8 mouse cellular contexts compared by ENCODE assay signal in genomic region chr1:54250158-54250866, GRCm38 (mm10). TPM values are rescaled to one million over a fixed set of nuclear protein-coding genes. Genes with fewer than 3 reads are reported as not detected.
DNase-seq lines count a peak whose midpoint lies in the region; ATAC-seq and TF ChIP-seq lines count a peak whose summit lies in the region.

Ccdc150 (plus strand) TSS chr1:54250683.

- peak; percentile 96 for DNase-seq in Muller cell, postnatal 12 days (ENCODE audit: inconsistent ontology term)
- DNase-seq in cerebellum, adult 8-10 months = peak; percentile 96
- peak; percentile 97 to 99 for DNase-seq in frontal cortex, adult 2 months (ENCODE audit: extremely low spot score in 1 of 2, low spot score in 1 of 2)
- peak; percentile 96 for DNase-seq in hindbrain, embryonic 10.5 days (ENCODE audit: low spot score)
- peak; percentile 91 for DNase-seq in layer of hippocampus, adult 9-10 months (ENCODE audit: low spot score)
- DNase-seq in thymus, adult 18-20 months = peak; percentile 74 to 76

- peak within 1 kb of the TSS; percentile 62 for H3K4me3 ChIP-seq in hindbrain, embryonic 10.5 days
- peak within 1 kb of the TSS; percentile 59 for H3K4me3 ChIP-seq in lung, embryonic 15.5 days
- H3K4me3 ChIP-seq in olfactory bulb, adult 2 months (ENCODE audit: insufficient read depth, low read depth, low read length) = peak within 1 kb of the TSS; percentile 52

- no peak for TF ChIP-seq POLR2A in olfactory bulb, adult 2 months (IDR thresholded peaks at IDR 0.05; ENCODE audit: insufficient read depth, low read depth, low read length)

- H3K4me2 ChIP-seq in lung, embryonic 15.5 days = peak within 1 kb of the TSS; percentile 82

- H3K9me3 ChIP-seq in hindbrain, embryonic 10.5 days = no peaks in the 10 kb centered on the region
- H3K9me3 ChIP-seq in lung, embryonic 15.5 days = no peaks in the 10 kb centered on the region

- peak; percentile 100 for ATAC-seq in lung, embryonic 15.5 days (ENCODE audit: borderline replicate concordance, extremely low read depth, low FRiP score, low TSS enrichment)

- peak within 1 kb of the TSS; percentile 52 for H3K9ac ChIP-seq in lung, embryonic 15.5 days

- no peak for TF ChIP-seq CTCF in olfactory bulb, adult 2 months (IDR thresholded peaks at IDR 0.05; ENCODE audit: insufficient read depth, low read depth, low read length)

- H3K27ac ChIP-seq in hindbrain, embryonic 10.5 days = peak within 1 kb of the TSS; percentile 85
- H3K27ac ChIP-seq in lung, embryonic 15.5 days = no peak within 1 kb of the TSS
- no peak within 1 kb of the TSS for H3K27ac ChIP-seq in olfactory bulb, adult 2 months (ENCODE audit: insufficient read depth, low read depth, low read length)

- 19% methylated on average over 33 of the region's 33 CpGs for WGBS in hindbrain, embryonic 10.5 days
- 15% methylated on average over 33 of the region's 33 CpGs for WGBS in lung, embryonic 15.5 days
- 11% methylated on average over 33 of the region's 33 CpGs for WGBS in olfactory bulb, adult 2 months

- peaks cover 11% of the 10 kb centered on the region for H3K4me1 ChIP-seq in hindbrain, embryonic 10.5 days (replicated peaks)
- H3K4me1 ChIP-seq in lung, embryonic 15.5 days = peaks cover 4% of the 10 kb centered on the region; the same call in 1 of the 2 replicates
- peaks cover 3% of the 10 kb centered on the region; the same call in 1 of the 2 replicates for H3K4me1 ChIP-seq in olfactory bulb, adult 2 months (ENCODE audit: control insufficient read depth, insufficient read depth, low read length)

- H3K27me3 ChIP-seq in hindbrain, embryonic 10.5 days (ENCODE audit: insufficient read depth, poor library complexity, severe bottlenecking) = no peaks in the 10 kb centered on the region
- no peaks in the 10 kb centered on the region for H3K27me3 ChIP-seq in lung, embryonic 15.5 days

- H3K36me3 ChIP-seq in hindbrain, embryonic 10.5 days = no peaks in the 10 kb centered on the region
- H3K36me3 ChIP-seq in lung, embryonic 15.5 days = no peaks in the 10 kb centered on the region

RNA-seq across cellular contexts. Expression of gene Ccdc150, which starts in this region (rescaled TPM):
- 0.10 and 0.15 TPM in 2 replicates for polyA plus RNA-seq in frontal cortex, adult 2 months (2012; rRNA removed)
- 0.50 and 1.00 TPM in 2 replicates for polyA plus RNA-seq in hindbrain, embryonic 10.5 days (2016; fragmentation: Nextera tagmentation; extraction: Ambion mirVana)
- polyA plus RNA-seq in lung, embryonic 15.5 days (2015; fragmentation: Nextera tagmentation; extraction: Ambion mirVana) = 0.18 and 0.45 TPM in 2 replicates
- polyA plus RNA-seq in olfactory bulb, adult 2 months (2012; ENCODE audit: insufficient read depth, insufficient read length, low replicate concordance, missing spikeins) = not detected in 2 replicates

Comparison
In these comparisons a context has a peak if more than half of its experiments do, and no peak if none do; other contexts are left out.
1. Peak in DNase-seq in frontal cortex, adult 2 months; RNA of the gene not detected or under 1 TPM.
2. Peak in DNase-seq, H3K4me3 ChIP-seq and H3K27ac ChIP-seq in hindbrain, embryonic 10.5 days; RNA of the gene not detected or under 1 TPM.
3. Peak in ATAC-seq, H3K4me3 ChIP-seq, H3K9ac ChIP-seq and H3K4me2 ChIP-seq in lung, embryonic 15.5 days; RNA of the gene not detected or under 1 TPM.